Mouse (Mus musculus): ENCODE results near the gene Zbed5.
"Not testable (repeated sequence)": the region's sequence is repeated elsewhere in the genome, so short reads cannot be mapped to it uniquely, and the experiment has no call there.

Gene Zbed5

DNA sequence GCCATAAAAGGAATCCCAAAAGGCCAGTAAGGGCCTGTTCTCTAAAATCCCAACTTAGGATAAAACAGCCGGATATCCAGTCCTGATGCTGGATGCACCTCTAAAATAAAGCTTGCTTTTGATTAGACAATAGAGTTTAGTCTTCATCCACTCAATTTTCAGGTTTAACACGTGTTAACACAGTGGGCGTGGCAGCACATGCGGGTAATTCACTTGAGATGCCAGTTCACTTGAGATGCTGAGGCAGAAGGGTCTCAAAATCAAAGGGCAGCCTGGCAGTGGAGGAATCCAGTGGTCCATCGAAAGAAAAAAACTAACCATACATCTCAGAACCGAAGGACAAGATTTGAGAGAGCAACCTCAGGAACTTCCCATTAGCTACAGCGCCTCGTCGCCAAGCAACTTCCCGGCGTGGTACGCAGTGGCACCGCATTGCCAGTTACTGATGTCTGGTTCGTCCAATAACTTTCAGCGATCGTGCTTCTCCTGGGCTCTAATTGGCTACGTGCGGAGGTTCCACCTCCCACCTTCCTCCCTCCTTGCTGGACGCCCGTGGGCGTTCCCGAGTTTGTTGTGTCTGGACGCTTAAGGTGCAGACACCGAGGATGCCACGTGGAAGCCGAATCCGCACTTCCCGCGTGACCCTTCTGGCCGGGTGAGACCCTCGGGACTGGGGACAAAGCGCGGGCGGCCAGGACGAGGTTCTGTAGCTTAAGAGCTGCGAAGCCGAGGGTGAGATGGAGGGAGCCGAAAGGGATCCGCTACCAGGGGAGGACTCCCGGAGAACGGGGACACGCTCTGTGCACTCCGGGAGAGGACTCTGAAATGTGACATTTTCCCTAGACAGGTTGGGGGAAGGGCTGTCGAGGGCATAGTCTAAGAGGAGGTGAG, at the start of gene Zbed5:
TSS of gene Zbed5 (plus strand) at position 526 of the 891 bp plus-strand sequence.
- DNase-seq (ENCODE audit: low spot score in 2 of 2) = peak; percentile 56 to 83

DNA sequence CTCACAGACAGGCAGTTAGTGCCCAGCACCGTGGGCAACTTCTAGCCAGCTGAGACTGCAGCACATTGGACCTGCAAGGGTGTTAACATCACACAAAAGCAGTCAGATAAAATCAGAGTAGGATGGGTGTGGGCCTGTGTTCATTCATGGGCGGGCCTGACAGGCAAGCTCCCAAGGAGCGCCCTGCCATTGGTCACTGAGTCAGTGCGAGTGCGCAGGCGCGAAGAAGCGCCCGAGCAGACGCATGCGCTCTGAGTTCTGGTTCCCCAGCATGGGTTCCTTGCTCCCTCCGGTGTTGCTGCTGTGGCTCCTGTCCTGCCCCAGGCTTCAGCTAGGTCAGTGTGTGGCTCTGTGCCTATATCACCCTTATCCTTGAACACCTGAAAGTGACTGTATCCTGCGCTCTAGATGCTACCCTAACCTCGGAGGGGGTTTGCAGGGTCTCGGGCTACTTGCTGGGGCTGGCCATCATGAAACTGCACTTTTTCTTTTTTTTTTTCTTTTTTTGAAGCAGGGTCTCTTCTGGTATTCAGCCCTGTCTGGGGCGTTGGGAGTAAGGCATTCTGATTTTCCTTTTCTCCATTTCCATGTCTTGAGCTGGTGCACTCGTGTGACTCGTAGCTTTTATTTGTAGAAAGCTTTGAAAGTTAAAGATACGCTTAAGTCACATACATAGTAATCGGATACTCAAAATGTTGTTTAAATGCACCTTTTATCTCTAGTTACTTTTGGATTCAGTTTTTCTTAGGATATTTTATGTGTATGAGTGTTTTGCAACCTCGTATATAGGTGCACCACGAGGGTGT, 48.6 kb upstream of the Zbed5 start, which contains the start of gene Sumf2:
TSS of gene Sumf2 (plus strand) at position 235 of the 806 bp plus-strand sequence.
- peak; percentile 89 to 95 for DNase-seq (ENCODE audit: low spot score in 2 of 2)

DNA sequence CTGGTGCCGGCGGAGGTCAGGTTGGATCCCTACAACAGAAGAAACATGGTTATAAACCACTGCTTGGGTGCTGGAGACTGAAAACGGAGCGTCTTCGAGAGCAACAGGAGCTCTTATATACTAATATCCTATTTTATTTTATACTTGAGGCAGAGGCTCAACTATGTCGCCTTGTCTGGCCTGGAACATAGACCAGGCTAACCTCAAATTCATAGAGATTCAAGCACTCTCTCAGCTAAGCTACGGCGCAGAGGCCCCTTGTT, 48.0 kb upstream of the Zbed5 start:
- no peak for DNase-seq (ENCODE audit: low spot score in 2 of 2)

DNA sequence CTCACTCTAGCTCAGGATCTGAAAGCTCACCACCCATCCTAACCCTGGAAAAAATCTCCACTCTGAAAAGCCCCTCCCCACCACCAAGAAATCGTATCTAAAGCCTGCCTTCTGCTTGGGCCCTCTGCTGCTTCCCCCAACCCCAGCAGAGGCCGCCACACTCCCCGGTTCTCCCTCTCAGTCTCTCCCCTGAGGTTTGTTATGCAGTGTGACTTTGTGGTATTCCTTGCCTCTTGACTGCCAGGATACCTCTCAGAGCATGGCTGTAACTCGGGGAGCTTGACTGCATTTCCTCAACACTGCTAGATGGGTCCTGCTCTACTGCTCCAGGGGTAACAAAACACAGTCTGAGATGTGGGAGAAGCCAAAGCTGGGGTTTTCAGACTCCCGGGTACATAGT, 40.4 kb upstream of the Zbed5 start:
- no peak for DNase-seq (ENCODE audit: low spot score in 2 of 2)

DNA sequence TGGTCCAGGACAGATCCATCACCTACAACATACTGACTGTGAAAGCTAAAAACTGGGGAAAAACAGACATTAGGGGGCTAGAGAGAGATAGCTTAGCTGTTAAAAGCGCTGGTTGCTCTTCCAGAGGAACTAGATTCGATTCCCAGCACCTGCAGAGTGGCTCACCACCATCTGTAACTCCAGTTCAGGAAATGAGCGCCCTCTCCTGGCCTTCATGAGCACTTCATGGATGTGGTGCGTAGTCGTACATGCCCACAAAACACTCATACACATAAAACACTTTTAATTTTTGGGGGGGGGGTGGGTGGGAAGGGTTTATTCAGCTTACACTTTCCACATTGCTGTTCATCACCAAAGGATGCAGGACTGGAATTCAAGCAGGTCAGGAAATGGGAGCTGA, 39.1 kb upstream of the Zbed5 start:
- DNase-seq (ENCODE audit: low spot score in 2 of 2) = no peak

DNA sequence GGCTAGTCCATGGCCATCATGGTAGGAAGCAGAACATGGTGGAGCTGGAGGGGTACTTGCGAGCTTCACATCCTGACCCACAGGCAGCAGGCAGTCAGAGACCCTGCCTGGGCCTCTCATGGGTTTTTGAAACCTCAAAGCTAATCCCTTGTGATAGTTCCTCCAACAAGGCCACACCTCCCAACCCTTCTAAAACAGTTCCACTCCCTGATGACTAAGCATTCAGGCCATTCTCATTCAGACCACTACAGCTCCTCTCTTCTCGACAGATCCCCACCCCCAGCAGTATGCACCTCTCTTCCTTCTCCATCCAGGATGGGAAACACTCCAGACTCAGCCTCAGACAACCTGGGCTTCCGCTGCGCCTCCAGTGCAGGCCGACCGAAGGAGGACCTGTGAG, 33.2 kb upstream of the Zbed5 start:
- no peak for DNase-seq (ENCODE audit: low spot score in 2 of 2)

DNA sequence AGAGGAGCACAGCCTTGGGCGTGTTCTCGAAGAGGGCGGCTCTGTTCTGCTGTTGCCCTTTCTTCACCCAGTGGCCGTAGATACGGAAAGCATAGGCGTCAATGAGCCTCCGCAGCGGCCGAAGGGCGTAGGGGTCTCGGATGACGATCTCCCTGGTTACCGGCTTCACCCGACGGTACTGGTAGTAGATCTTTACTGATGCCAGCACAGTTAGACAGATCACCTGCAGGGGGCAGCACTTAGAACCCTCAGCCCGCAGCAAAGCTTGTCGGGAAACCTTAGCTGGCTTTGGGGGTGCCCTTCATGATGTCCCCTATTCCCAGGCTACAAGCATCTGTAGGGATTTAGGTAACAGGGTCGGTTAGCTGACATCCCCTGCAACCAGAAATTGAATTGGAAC, 31.1 kb upstream of the Zbed5 start:
- DNase-seq (ENCODE audit: low spot score in 2 of 2) = peak in 1 of 2 experiments; percentile 60

DNA sequence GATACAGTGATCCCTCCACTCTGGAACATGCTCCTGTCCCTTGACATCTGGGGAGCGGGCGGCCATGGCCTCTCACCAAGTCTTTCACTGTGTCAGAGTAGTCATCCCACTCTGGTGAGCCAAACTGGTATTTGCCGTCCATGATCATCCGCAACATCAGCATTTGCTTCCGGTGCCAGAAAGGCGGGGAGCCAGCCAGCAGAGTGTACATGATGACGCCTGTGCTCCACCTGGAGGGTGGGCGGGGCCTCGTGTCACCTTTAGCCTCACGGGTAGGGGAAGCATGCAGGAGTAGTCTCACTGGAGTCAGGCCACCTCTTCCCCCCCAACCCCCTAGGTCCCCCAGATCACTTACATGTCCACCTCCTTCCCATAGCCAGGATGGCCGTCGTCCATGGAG, 29.7 kb upstream of the Zbed5 start:
- no peak for DNase-seq (ENCODE audit: low spot score in 2 of 2)

DNA sequence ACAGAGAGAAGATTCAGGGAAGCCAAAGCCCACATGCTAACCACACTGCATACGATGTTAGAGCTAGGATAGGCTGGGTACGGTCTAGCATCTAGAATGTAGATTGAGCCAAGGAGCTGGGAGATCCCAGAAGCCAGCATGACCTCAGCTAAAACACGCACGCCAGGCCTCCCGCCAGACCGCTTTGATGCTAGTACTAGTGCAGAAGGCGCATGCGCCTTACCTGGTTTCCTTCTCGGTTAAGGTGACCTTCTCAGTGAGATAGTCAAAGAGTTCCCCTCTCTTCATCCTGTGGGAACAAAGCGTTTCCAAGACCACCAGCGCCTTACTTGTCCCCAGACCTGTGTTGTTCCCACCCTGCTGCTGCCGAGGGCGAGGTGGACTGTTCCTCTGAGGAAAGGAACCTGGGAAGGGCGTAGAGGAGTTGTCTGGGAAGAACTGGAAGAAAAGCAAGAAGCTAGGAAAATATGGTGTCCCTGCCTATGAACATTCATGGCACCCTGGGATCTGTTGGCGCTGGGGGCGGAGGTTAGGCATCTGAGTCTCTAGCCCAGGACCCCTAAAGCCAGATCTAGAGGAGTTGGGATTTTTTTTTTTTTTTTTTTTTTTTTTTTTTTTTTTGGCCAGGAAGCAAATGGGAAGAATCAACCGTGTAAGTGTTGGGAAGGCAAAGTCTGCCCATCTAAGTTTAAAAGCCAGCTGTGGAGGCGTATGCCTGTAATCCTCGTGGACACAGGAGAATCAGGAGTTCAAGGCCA, 26.1 kb upstream of the Zbed5 start:
- DNase-seq (ENCODE audit: low spot score in 2 of 2) = no peak

DNA sequence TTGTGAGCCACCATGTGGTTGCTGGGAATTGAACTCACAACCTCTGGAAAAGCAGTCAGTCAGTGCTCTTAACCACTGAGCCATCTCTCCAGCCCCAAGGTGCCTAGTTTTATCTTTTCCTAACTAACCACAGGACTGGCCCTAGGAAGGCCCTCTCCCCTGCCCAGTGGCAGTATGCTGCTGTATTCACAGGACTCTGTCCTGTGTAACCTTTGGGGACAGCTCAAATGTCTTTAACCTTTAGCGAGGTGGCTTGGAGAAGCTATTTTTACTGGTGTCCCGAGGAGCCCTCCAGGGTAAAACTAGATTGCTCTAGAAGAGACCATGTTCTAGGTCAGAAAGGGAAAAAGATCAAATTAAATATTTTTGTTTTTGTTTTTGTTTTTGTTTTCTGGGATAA, 24.3 kb upstream of the Zbed5 start:
- no peak for DNase-seq (ENCODE audit: low spot score in 2 of 2)

DNA sequence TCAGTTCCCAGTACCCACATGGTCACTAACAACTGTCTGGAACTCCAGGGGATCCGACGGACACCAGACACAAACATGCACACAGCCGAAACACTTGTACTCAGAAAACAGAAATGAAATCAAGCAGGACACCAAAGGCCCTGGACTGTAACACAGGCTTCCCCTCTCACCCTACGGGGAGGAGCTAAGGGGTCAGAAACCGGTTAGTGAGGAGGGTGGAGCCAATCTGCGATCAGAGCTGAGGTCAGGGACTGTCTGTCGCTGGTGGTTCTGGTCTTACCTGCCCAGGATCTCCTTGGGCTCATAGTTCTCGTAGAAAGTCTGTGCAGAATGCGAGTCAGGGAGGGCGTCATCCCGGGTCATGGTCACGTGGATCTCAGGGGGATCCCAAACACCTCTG, 21.6 kb upstream of the Zbed5 start:
- no peak for DNase-seq (ENCODE audit: low spot score in 2 of 2)

DNA sequence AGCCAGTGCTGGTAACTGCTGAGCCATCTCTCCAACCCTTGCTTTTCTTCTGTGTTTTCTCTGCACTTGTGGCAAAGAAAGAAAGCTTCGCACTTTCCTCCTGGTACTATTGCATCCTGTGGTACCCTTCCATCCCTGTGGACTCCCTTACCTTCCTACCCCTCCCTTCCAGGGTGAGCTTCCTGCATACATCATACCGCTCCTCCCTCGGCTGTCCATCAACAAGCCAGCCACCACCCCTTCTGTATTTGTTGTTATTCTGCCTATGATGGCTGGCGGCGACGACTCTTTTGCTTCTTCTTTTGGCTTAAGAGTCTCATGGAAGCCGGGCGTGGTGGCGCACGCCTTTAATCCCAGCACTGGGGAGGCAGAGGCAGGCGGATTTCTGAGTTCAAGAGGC, 20.4 kb upstream of the Zbed5 start:
- DNase-seq (ENCODE audit: low spot score in 2 of 2) = no peak

DNA sequence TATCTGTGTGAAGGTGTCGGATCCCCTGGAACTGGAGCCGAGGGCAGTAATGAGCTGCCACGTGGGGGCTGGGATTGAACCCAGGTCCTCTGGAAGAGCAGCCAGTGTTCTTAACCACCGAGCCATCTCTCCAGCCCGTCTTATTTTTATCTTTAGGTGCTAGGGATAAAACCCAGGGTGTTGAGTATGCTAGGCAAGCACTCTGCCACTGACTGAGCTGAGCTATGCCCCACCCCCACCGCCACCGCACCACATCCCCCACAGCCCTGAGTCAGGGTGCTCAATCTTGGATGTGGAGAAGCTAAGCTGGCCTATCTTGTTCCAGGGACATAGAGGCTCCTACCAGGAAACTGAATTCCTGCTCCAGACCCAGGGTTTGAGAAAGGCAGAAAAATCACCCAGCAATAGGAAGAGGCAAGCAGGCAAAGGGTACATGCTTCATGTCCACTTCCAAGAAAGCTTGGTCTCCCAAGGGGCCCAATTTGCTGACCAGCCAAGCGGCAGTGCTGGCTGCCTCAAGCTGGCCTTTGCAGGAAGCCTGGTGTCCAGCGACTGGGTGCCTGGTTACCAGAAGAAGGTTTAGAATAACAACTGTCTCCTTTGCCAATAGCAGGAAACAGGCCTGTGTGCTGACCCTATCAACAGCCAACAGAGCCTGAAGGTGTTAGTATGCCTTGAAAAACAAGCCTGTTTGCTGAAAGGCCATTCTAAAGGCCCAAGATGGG, 17.6 kb upstream of the Zbed5 start:
- DNase-seq (ENCODE audit: low spot score in 2 of 2) = no peak

DNA sequence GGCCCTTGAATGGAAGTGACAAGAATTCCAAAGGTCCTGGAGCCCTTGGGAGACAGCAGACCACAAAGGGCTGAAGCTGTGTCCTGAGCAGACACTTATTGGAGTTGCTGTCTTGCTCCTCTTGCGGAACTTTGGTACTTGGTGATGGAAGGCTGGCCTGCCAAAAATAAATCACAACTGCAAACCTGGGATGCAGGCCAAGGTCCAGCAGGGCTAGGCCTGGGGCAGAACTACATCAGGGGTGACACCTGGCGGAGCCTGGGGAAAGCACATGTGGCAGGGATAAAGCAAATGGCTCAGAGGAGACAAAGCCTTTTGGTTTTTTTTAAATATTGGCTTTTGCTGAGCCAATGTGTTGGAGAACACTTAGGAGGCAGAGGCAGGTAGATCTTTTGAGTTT, 16.6 kb upstream of the Zbed5 start:
- peak in 1 of 2 experiments; percentile 45 for DNase-seq (ENCODE audit: low spot score in 2 of 2)

DNA sequence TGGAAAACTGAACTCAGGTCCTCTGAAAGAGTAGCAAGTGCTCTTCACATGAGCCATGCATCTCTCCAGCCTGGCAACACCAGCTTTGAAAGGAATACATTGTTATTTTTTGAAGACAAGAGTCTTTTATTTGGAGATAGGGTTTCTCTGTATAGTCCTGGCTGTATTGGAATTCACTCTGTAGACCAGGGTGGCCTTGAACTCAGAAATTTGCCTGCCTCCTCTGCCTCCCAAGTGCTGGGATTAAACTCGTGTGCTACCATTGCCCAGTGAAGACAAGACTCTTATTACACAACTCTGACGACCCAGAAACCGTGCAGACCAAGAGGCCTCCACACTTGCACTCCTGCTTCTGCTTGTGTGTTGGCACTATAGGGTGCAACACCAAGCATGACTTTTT, 15.6 kb upstream of the Zbed5 start:
- no peak for DNase-seq (ENCODE audit: low spot score in 2 of 2)

DNA sequence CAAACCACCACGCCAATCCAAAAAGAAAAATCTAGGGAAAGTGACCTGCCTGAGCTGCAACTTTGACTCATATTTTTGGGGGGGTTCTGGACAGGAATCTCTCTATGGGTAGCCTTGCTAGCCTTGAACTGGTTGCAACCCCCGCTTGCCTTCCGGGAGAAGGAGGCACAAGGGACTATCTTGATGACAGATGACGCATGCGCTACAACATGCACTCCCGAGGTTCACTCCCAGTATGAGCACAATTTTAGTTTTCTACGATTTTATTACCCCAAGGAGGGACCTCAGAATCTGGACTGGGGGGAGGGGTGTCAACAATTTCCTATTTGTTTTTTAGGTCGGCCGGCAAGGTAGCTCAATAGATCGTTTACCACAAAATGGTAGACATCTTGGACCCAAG, 9.3 kb upstream of the Zbed5 start:
- DNase-seq (ENCODE audit: low spot score in 2 of 2) = no peak

DNA sequence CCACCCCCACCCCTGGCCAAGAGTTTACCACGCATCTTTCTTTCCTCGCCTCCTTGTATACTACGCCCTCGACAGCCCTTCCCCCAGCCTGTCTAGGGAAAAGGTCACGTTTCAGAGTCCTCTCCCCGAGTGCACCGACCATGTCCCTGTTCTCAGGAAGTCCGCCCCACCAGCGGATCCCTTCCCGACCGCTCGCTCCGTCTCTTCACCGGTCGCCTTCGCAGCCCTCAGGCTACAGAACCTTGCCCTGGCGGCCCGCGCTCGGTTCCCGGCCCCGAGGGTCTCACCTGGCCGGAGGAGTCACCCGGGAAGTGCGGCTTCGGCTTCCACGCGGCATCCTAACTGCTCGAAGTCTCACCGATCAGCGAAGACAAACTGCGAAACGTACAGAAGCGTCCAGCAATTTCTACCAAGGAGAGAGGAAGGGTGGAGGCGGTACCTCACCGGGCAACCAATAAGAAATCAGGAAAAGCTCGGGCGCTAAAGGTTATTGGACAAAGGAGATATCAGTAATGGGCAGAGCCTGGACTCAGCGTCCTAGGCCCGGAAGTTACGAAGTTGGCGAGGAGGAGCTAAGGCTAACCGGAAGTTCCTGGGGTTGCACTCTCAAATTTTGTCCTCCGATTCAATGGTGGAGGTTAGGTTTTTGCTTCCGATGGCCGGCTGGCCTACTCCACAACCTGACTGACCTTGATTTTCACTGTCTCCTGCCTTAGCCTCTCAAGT, 8.4 kb upstream of the Zbed5 start, which contains the start of gene Chchd2:
TSS of gene Chchd2 (minus strand) at position 560 of the 726 bp plus-strand sequence.
- DNase-seq (ENCODE audit: low spot score in 2 of 2) = peak; percentile 85 to 90

DNA sequence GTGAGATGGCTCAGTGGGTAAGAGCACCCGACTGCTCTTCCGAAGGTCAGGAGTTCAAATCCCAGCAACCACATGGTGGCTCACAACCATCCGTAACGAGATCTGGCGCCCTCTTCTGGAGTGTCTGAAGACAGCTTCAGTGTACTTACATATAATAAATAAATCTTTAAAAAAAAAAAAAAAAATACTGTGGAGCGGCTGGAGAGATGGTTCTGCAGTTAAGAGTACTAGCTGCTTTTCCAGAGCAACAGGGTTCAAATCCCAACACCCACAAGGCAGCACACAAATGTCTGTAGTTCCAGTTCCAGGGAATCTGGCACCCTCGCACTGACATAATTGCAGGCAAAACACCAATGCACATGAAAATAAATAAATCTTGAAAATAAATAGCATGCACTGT, 5.1 kb upstream of the Zbed5 start:
- DNase-seq (ENCODE audit: low spot score in 2 of 2) = not testable (repeated sequence)

DNA sequence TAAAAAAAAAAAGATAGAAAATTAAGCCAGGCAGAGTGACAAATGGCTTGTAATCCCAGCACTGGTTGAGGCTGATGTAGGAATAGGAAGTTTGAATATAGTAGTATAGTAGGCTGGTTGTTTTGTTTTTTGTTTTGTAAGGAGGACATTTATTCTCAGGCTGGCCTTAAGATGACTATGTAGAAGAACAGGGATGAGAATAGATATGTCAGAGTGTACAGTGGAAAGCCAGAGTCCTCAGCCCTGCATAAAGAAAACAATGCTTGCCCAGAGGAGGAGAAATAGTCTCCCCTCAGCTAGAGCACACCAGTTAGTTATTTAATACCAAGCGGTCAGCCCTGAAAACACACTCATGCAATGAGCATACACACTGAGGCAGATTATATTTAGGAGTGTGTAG, 2.9 kb downstream of the Zbed5 start, which contains the start of gene Phkg1:
TSS of gene Phkg1 (minus strand) at position 101 of the 400 bp plus-strand sequence.
- DNase-seq (ENCODE audit: low spot score in 2 of 2) = no peak

DNA sequence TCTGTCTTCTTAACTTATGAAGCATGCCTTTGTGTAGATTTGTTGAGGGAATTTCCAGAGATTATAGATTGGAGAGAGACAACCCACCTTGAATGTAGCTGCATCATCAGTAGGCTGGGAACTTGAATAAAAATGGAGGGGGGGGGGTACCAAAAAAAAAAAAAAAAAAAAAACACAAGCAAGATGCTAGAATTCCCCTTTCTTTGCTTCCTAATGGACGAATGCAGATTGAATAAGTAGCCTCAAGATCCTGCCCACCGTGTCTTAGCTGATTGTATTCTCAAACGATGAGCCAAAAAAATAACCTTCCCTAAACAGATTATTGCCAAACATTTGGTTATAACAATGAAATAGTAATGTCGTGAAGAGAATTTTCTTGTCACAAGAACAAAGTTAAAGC, 12.3 kb downstream of the Zbed5 start:
- DNase-seq (ENCODE audit: low spot score in 2 of 2) = no peak

Measured in cerebellum, postnatal 4 days (tissue).